Mouse (Mus musculus) heart, embryonic 12.5 days (tissue): Measurements from ENCODE around the gene Myoz1. TPM values are rescaled to one million over a fixed set of nuclear protein-coding genes. Genes with fewer than 3 reads are reported as not detected.

ENCODE experiments used
- ATAC-seq: fragments of 200-750 bp; cut with Nextera tagmentation; 2 replicates; pipeline ENCODE4 v1.8.0; 2017; ENCODE audit warnings: moderate TSS enrichment, moderate library complexity; ENCODE audit not compliant: insufficient number of reproducible peaks, low FRiP score
- H3K27ac ChIP-seq: fragments of 300-500 bp; sonication (generic); 2 replicates; pipeline ENCODE4 v1.5.1; 2016; ENCODE audit warnings: mild to moderate bottlenecking, moderate library complexity; ENCODE audit not compliant: poor library complexity, severe bottlenecking
- H3K27me3 ChIP-seq: fragments of 300-500 bp; sonication (generic); replicated peaks from 2 replicates; pipeline ENCODE4 v1.6.1; 2016; ENCODE audit warnings: mild to moderate bottlenecking, moderate library complexity
- H3K36me3 ChIP-seq: fragments of 300-500 bp; sonication (generic); 2 replicates; pipeline ENCODE4 v1.6.1; 2016; ENCODE audit warnings: mild to moderate bottlenecking, moderate library complexity
- H3K4me1 ChIP-seq: fragments of 300-500 bp; sonication (generic); replicated peaks from 2 replicates; pipeline ENCODE4 v1.6.1; 2016; ENCODE audit warnings: mild to moderate bottlenecking
- H3K4me2 ChIP-seq: fragments of 300-500 bp; sonication (generic); 2 replicates; pipeline ENCODE4 v1.6.1; 2016; ENCODE audit warnings: mild to moderate bottlenecking, moderate library complexity
- H3K4me3 ChIP-seq: fragments of 300-500 bp; sonication (generic); 2 replicates; pipeline ENCODE4 v1.5.1; 2016; ENCODE audit warnings: mild to moderate bottlenecking
- H3K9ac ChIP-seq: fragments of 300-500 bp; sonication (generic); 2 replicates; pipeline ENCODE4 v1.6.1; 2016; ENCODE audit warnings: mild to moderate bottlenecking, moderate library complexity
- H3K9me3 ChIP-seq: fragments of 300-500 bp; sonication (generic); replicated peaks from 2 replicates; pipeline ENCODE4 v1.6.1; 2016; ENCODE audit warnings: mild to moderate bottlenecking, moderate library complexity
- WGBS: fragments of 180-500 bp; shearing (Covaris S2); methylation state at CpG from one replicate; pipeline ENCODE4 v1.1.7; 2016; 5-methylcytosine and 5-hydroxymethylcytosine counted together
- polyA plus RNA-seq: library from polyadenylated mRNA; unstranded; fragments of >200 nt; fragmentation: Nextera tagmentation; extraction: Ambion mirVana; gene quantifications from 2 replicates; pipeline ENCODE4 v1.2.1, GENCODE M21; 2016

Myoz1 gene
- polyA plus RNA-seq, 1 experiment from 2014 or later = 19.2 TPM

GRCm38 (mm10) chr14:20694185-20694883 is 38.0 kb upstream of the Myoz1 start:
- H3K4me2 ChIP-seq = peak overlapping the region; percentile 88
- ATAC-seq = peak; percentile 16
- H3K4me1 ChIP-seq = peaks cover 50% of the 10 kb centered on the region
- H3K9ac ChIP-seq = peak overlapping the region; percentile 97
- H3K27ac ChIP-seq = peak overlapping the region; percentile 99
- peak overlapping the region; percentile 96 for H3K4me3 ChIP-seq
- 43% methylated on average over 13 of the region's 13 CpGs for WGBS
- H3K36me3 ChIP-seq = peaks cover 72% of the 10 kb centered on the region
- no peaks in the 10 kb centered on the region for H3K9me3 ChIP-seq
- H3K27me3 ChIP-seq = no peaks in the 10 kb centered on the region

GRCm38 (mm10) chr14:20693589-20694101 is 37.3 kb upstream of the Myoz1 start:
- 86% methylated on average over 10 of the region's 10 CpGs for WGBS
- peaks cover 73% of the 10 kb centered on the region for H3K36me3 ChIP-seq
- H3K4me1 ChIP-seq = peaks cover 44% of the 10 kb centered on the region
- H3K27me3 ChIP-seq = no peaks in the 10 kb centered on the region
- H3K9me3 ChIP-seq = no peaks in the 10 kb centered on the region
- H3K4me2 ChIP-seq = no peak overlapping the region
- H3K4me3 ChIP-seq = peak overlapping the region; percentile 96; the same call in 1 of the 2 replicates
- 0 out of 2 replicates have a peak overlapping the region, but pooled peaks have one; percentile 14 for H3K9ac ChIP-seq
- peak overlapping the region; percentile 10; the same call in 1 of the 2 replicates for H3K27ac ChIP-seq
- no peak for ATAC-seq

- ATAC-seq = no peak
- 88% methylated on average over 6 of the region's 6 CpGs for WGBS
Measured at GRCm38 (mm10) chr14:20691772-20692171, 35.4 kb upstream of the Myoz1 start.

GRCm38 (mm10) chr14:20689009-20689408 is 32.7 kb upstream of the Myoz1 start:
- Histone ChIP-seq H3K4me3 (no peak overlapping the region), H3K4me2 (no peak overlapping the region), H3K9ac (no peak overlapping the region), H3K9me3 (no peaks in the 10 kb centered on the region), H3K27ac (no peak overlapping the region), H3K27me3 (no peaks in the 10 kb centered on the region), H3K4me1 (peaks cover 8% of the 10 kb centered on the region), H3K36me3 (peaks cover 99% of the 10 kb centered on the region)
- WGBS = 88% methylated on average over 2 of the region's 2 CpGs
- ATAC-seq = no peak

More at GRCm38 (mm10) chr14:20691772-20692171, 35.4 kb upstream of the Myoz1 start:
- Histone ChIP-seq H3K27ac (no peak overlapping the region), H3K36me3 (peaks cover 81% of the 10 kb centered on the region), H3K9me3 (no peaks in the 10 kb centered on the region), H3K27me3 (no peaks in the 10 kb centered on the region), H3K4me1 (peaks cover 26% of the 10 kb centered on the region), H3K9ac (no peak overlapping the region), H3K4me2 (no peak overlapping the region), H3K4me3 (no peak overlapping the region)

GRCm38 (mm10) chr14:20686576-20686975 is 30.2 kb upstream of the Myoz1 start:
- H3K27ac ChIP-seq = no peak overlapping the region
- H3K4me3 ChIP-seq = no peak overlapping the region
- peaks cover 98% of the 10 kb centered on the region for H3K36me3 ChIP-seq
- H3K4me1 ChIP-seq = peaks cover 10% of the 10 kb centered on the region
- H3K9me3 ChIP-seq = no peaks in the 10 kb centered on the region
- H3K9ac ChIP-seq = no peak overlapping the region
- no peaks in the 10 kb centered on the region for H3K27me3 ChIP-seq
- WGBS = 94% methylated on average over 3 of the region's 3 CpGs
- ATAC-seq = no peak
- H3K4me2 ChIP-seq = no peak overlapping the region

- no peak overlapping the region for H3K9ac ChIP-seq
- peak; percentile 63; the same call in 1 of the 2 replicates for ATAC-seq
- 62% methylated on average over 3 of the region's 3 CpGs for WGBS
Measured at GRCm38 (mm10) chr14:20682498-20682897, 26.2 kb upstream of the Myoz1 start.

GRCm38 (mm10) chr14:20681742-20682141 is 25.4 kb upstream of the Myoz1 start:
- H3K9me3 ChIP-seq = no peaks in the 10 kb centered on the region
- H3K27ac ChIP-seq = no peak overlapping the region
- H3K27me3 ChIP-seq = no peaks in the 10 kb centered on the region
- H3K4me2 ChIP-seq = no peak overlapping the region
- no peak overlapping the region for H3K9ac ChIP-seq
- no peak overlapping the region for H3K4me3 ChIP-seq
- H3K4me1 ChIP-seq = peaks cover 10% of the 10 kb centered on the region
- H3K36me3 ChIP-seq = peaks cover 96% of the 10 kb centered on the region
- no peak for ATAC-seq
- 90% methylated on average over 2 of the region's 2 CpGs for WGBS

More at GRCm38 (mm10) chr14:20682498-20682897, 26.2 kb upstream of the Myoz1 start:
- Histone ChIP-seq H3K4me2 (no peak overlapping the region), H3K36me3 (peaks cover 97% of the 10 kb centered on the region), H3K27ac (no peak overlapping the region; the same call in 1 of the 2 replicates), H3K27me3 (no peaks in the 10 kb centered on the region), H3K4me3 (no peak overlapping the region), H3K4me1 (peaks cover 10% of the 10 kb centered on the region), H3K9me3 (no peaks in the 10 kb centered on the region)

GRCm38 (mm10) chr14:20677906-20678305 is 21.6 kb upstream of the Myoz1 start:
- Histone ChIP-seq H3K27me3 (no peaks in the 10 kb centered on the region), H3K36me3 (peaks cover 71% of the 10 kb centered on the region), H3K9me3 (no peaks in the 10 kb centered on the region), H3K4me2 (no peak overlapping the region), H3K9ac (no peak overlapping the region), H3K4me1 (peaks cover 21% of the 10 kb centered on the region), H3K4me3 (no peak overlapping the region), H3K27ac (no peak overlapping the region)
- 86% methylated on average over 4 of the region's 4 CpGs for WGBS
- no peak for ATAC-seq

- no peaks in the 10 kb centered on the region; the same call in 1 of the 2 replicates for H3K9me3 ChIP-seq
- whole genome bisulfite sequencing = under 1% methylated on average over 43 of the region's 43 CpGs
- H3K9ac ChIP-seq = peak within 1 kb of the TSS; percentile 83
- no peaks in the 10 kb centered on the region for H3K27me3 ChIP-seq
- ATAC-seq = peak; percentile 96
- peaks cover 42% of the 10 kb centered on the region for H3K36me3 ChIP-seq
- H3K4me1 ChIP-seq = peaks cover 11% of the 10 kb centered on the region
- peak within 1 kb of the TSS; percentile 72 for H3K4me3 ChIP-seq
- H3K27ac ChIP-seq = peak within 1 kb of the TSS; percentile 92
- peak within 1 kb of the TSS; percentile 76 for H3K4me2 ChIP-seq
Measured at GRCm38 (mm10) chr14:20674064-20674833, 17.9 kb upstream of the Myoz1 start, which contains the start of gene Sec24c. Sec24c (plus strand) TSS chr14:20674308.

- H3K27me3 ChIP-seq = no peaks in the 10 kb centered on the region
- peak overlapping the region; percentile 72 for H3K4me3 ChIP-seq
- peaks cover 16% of the 10 kb centered on the region for H3K4me1 ChIP-seq
- H3K36me3 ChIP-seq = peaks cover 36% of the 10 kb centered on the region
- H3K4me2 ChIP-seq = peak overlapping the region; percentile 76
- peak overlapping the region; percentile 64; the same call in 1 of the 2 replicates for H3K9ac ChIP-seq
- H3K9me3 ChIP-seq = no peaks in the 10 kb centered on the region; the same call in 1 of the 2 replicates
- H3K27ac ChIP-seq = peak overlapping the region; percentile 90
- 10% methylated on average over 13 of the region's 13 CpGs for whole genome bisulfite sequencing
- peak; percentile 52; the same call in 1 of the 2 replicates for ATAC-seq
Measured at GRCm38 (mm10) chr14:20673735-20674063, 17.4 kb upstream of the Myoz1 start.

GRCm38 (mm10) chr14:20672990-20673389 is 16.6 kb upstream of the Myoz1 start:
- Histone ChIP-seq H3K4me2 (no peak overlapping the region), H3K36me3 (peaks cover 29% of the 10 kb centered on the region), H3K27me3 (no peaks in the 10 kb centered on the region), H3K9me3 (no peaks in the 10 kb centered on the region; the same call in 1 of the 2 replicates), H3K4me3 (no peak overlapping the region), H3K4me1 (peaks cover 20% of the 10 kb centered on the region), H3K9ac (no peak overlapping the region), H3K27ac (no peak overlapping the region)
- WGBS = 92% methylated on average over 2 of the region's 2 CpGs
- ATAC-seq = no peak
